Mouse (Mus musculus): ENCODE data around the gene Ccr10.

DNA sequence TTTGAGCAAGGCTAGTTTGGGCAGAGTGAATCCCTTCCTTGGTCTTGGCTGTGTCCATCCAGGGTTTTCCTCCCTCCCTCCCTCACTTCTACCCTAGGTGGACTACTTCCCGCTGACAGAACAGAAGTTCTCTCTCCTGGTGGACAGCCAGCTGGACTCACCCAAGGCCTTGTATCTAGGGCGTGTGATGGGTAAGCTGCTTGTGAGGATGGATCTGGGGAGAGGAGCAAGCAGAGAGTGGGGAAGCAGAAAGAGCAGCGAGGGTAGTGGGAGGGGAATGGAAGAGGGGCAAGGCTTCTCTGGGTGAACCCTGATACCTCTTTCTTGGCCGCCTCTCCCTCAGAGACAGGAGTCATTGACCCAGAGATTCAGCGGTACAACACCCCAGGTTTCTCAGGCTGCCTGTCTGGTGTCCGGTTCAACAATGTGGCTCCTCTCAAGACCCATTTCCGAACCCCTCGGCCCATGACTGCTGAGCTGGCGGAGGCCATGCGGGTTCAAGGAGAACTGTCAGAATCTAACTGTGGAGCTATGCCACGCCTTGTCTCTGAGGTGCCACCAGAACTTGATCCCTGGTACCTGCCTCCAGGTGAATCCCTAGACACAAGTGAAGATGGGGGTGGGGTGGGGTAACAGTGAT, 13.0 kb upstream of the Ccr10 start:
- TF ChIP-seq CTCF (IDR thresholded peaks at IDR 0.05): no peak
- no peak for TF ChIP-seq EP300 (IDR thresholded peaks at IDR 0.05)
